Mouse (Mus musculus) telencephalon, adult 2 months (tissue): Measurements from ENCODE around the gene Jak2.

ENCODE experiments used
- DNase-seq: peaks from one replicate; pipeline ENCODE4 v3.0.0-alpha.2; 2011; ENCODE audit warnings: low read depth, low spot score

Jak2 gene

DNA sequence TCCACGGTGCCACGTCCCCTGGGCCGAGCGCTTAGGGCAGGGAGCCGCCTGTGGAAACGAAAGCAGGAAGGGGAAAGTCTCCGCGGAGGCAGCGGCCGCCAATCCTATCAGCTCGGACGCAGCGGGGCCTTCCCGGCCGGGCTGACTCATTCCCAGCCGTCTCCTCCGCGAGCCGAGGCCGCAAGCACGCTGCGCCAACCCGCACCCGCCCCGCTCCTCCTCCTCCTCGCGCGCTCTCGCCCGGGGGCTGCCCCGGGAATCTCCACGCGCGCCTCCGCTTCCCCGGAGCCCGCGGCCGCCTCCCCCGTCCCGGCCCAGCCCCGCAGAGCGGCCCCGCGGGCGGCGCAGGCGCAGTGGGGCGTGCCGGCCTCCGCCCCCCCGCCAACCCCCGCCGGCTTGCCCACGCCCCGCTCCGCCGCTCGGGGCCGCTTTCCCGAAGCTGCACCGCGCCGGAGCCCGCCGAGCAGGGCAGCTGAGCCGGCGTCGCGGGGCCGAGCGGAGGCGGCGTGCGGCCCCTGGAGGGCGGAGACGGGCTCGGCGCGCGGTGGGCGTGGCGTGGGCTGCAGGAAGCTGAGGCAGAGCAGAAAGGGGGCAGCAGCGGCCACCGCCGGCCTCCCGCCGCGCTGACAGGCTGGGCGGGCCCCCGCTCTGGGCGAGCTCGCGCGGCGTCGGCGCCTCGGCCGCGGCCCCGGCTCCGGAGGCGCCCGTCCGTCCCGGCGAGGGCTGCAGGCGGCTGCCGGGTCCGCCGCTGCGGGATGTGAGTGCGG is at the start of gene Jak2:
Jak2 (plus strand) TSS at position 638 of the 767 bp plus-strand sequence.
- DNase-seq, result peak; percentile 52

- DNase-seq, result no peak
Observed at GRCm38 (mm10) chr19:29203337-29203736, 48.3 kb upstream of the Jak2 start.

- DNase-seq, result no peak
Observed at GRCm38 (mm10) chr19:29204583-29204982, 47.0 kb upstream of the Jak2 start.

GRCm38 (mm10) chr19:29205267-29205666 is 46.4 kb upstream of the Jak2 start:
- DNase-seq, result no peak

GRCm38 (mm10) chr19:29209898-29210297 is 41.7 kb upstream of the Jak2 start:
- DNase-seq, result no peak

DNA sequence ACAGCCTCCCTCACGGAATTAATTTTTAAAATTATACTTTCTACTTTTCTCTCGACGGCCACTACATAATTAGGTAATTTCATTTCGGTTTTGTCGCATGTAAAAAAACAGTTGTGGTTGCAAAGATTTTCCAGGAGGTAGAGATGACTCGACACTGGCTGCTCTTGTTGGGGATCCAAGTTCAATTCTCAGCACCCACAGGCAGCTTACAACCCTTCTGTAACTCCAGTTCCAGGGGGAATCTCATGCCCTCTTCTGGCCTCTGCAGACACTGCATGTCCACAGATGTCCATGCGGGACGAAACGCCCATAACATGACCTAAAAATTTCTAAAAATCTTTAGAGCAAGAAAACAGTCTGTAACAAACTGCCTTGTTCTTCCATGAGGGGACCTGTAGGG is 41.3 kb upstream of the Jak2 start:
- DNase-seq, result no peak

DNA sequence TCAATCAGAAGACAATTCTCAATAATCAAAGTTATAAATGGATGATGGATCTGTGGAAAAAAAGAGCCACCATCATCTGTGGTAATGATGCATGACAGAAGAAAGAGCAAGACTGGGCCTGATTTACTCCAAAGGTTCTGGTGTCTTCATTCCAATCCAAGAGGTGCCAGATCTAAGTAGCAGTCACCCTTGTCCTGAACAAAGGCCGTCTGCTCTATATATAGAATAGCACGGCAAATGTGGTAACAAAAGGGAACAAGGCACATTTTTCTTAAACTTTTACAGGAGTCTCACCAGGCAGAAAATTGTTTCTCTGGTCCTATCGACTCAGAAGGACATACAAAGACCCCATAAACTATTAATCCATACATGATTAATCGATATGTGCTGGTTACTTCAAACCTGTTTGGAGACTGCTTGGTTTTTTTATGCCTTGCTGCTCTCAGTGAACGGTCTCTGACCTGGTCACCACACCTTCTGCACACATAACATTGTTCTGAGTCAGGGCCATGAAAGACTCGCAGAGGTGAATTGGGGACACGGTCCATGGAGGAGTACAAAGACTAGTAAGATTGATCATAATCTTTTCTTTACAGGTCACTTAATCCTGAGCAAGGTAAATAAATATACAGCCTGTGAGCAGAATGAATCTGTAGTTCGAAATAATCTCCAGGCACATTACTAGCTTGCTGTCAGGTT is 35.7 kb upstream of the Jak2 start:
- DNase-seq, result no peak

GRCm38 (mm10) chr19:29221867-29222266 is 29.8 kb upstream of the Jak2 start:
- DNase-seq, result no peak

GRCm38 (mm10) chr19:29224968-29225367 is 26.7 kb upstream of the Jak2 start:
- no peak for DNase-seq

DNA sequence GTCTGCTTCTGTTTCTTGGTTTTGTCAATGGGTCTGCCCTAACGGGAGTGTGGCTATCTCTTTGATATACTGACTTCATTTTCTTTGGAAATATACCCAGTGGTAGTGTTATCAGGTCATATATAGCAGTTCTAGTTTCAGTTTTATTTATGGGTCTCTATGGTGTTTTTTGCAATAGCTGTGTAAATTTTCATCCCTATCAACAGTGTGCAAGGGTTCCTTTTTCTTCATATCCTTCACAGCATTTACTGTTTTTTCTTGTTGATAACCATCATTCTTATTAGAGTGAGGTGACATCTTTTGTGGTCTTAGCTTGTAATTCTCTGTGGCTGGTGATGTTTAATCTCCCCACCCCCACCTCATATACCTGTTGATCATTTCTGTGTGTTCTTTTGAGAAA is 24.6 kb upstream of the Jak2 start:
- DNase-seq, result no peak

DNA sequence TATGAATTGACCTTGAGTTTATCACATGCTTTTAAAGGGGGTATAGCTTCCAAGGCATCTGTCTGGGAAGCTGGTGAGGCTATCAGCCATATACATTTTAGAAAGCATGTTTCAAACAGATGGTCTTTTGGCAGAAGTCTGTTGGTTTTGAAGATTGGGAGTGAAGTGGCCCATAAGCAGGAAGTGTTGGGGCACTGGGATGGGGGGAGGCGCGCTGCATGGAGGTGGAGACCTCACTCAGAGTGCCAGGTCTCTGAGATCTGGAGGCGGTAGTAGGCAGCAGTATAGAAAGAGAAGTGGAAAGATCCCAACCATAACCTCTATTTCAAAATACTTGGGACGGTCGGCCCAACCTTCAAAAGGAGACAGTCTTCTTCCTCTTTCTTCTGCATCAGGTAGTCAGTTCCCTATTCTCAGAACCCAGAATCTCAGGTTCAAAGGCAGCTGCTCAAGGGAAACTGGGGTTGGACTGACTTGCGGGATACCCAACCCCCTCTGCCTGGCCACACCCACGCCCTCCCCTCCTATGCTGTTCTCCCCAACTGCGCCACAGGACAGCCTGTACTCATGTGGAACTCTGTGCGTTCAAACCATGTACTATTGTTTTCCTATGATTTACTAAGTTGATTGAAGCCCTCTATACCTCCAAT is 23.6 kb upstream of the Jak2 start:
- no peak for DNase-seq

DNA sequence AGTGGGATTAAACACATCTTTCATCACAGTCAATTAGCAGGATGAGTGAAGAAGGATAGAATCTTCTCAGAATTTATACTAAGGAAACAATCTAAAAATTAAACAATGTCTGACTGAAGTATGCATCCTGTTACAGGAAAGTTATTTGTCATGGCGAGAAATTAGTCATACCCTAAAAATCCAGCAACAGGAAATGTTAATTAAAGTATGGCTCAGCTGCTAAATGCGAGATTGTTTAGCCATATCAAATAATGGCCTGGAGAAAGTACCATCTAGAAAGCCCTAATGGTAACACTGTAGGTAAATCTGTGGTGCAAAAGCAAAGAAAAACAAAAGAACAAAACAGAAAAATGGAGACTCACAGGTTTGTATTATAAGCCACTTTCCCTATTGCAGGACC is 22.6 kb upstream of the Jak2 start:
- DNase-seq, result no peak

GRCm38 (mm10) chr19:29232738-29233137 is 18.9 kb upstream of the Jak2 start:
- DNase-seq, result no peak

GRCm38 (mm10) chr19:29236658-29237385 is 14.8 kb upstream of the Jak2 start:
- no peak for DNase-seq

DNA sequence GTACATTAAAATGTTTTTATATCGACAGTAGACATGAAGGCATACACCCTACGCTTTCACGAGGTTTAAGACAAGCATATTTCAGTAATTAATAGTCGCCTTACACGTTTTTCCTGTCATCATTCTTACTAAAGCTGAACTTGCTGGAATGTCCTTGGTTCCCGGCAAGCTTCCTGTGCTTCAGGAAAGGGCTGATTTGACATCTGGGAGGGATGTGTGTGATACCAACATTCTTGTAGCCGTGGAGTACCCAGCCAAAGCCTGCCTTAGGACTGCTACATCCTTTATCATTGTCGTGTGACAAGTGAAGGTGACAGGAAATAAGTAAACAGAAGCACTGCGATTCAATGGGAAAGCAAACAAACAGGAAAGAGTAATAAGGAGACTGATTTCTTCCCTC is 13.5 kb upstream of the Jak2 start:
- no peak for DNase-seq

DNA sequence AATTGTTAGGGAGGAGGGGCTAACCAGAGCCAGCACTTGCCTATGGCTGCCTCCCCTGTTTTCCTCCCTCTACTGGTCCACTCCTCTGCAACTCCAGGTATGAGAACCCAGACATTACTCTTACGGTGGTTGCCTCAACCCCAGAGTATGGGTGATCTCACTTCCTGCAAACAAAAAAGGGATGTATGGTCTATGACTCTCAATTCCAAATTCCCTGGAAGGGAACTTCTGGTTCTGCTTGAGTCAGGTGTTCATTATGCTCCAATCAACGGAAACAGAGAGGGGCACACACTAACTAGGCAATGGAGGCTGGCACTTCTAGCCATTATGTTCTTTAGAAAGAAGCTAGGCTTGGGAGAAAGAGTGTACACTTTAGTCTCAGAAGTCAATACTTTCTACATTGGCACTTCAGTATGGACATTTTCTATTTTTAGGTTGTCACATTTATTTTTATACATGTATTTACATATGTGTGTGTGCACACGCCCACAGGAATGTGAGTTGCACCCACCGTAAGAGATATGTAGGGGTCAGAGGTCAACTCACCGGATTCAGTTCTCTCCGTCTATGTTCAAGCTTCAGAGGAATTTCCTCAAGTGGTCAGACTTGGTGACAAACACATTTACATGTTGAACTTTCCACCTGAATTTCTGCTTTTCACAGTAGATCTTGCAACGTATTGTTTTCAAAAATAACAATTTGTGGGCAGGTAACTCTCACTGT is 12.0 kb upstream of the Jak2 start:
- DNase-seq, result no peak

DNA sequence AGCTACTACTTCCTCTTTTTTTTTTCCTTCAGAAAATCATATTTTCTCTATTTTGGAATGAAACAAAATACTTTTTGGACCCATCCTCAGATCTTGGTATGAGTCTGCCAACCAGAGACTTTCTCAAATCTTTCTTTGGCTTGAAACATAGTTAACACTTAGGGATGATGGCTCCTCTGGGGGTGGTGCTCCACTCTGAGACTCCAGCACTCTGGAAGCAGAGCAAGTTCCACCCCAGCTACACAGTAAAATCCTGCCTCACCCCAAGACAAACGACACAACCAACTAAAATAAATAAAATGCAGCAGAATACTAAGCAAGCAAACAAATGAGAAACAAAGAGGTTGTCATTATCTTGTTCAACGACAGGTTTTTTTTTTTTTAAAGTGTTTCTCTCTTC is 11.0 kb upstream of the Jak2 start:
- no peak for DNase-seq

GRCm38 (mm10) chr19:29241581-29241980 is 10.0 kb upstream of the Jak2 start:
- DNase-seq, result no peak

- DNase-seq, result no peak
Observed at GRCm38 (mm10) chr19:29249933-29250332, 1.7 kb upstream of the Jak2 start.

DNA sequence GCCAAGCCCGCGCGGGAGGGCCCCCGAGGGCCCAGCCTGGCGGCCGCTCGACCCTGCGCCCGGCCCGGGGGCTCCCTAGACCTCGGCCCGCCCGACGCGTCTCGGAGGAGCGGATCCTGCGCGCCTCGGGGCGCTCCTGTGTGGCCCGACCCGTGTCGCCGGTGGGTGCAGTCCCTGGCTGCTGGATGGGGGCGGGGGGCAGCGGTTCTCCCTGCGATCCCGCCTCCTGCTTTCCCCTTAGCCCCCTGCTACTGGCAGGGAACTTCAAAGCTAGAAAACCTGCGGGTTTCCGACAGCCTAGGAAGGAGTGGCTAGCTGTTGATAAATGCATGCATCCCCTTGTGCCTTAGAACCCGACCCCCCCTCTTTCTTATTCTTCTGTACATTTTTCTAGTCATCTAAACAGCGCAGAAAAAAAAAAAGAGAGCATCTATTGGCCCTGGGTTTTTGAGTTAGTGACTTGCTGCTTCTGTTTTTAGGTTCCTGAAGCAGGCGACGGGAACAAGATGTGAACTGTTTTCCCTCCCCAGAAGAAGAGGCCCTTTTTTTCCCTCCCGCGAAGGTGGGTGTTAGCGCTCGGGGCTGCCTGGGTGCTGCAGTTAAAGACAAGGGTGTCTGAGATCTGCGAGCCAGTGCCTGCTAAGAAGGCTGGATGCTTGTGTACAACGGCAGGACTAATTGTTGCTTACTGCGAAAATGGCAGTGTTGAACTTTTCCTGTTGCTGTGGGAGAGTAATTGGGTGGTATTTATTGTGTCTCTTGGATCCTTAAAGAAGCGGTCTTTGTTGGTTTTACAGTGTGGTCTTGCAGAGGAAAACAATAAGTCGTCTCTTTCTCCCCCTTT is 552 bp downstream of the Jak2 start:
- peak; percentile 52 for DNase-seq
